In the genomic region with DNA sequence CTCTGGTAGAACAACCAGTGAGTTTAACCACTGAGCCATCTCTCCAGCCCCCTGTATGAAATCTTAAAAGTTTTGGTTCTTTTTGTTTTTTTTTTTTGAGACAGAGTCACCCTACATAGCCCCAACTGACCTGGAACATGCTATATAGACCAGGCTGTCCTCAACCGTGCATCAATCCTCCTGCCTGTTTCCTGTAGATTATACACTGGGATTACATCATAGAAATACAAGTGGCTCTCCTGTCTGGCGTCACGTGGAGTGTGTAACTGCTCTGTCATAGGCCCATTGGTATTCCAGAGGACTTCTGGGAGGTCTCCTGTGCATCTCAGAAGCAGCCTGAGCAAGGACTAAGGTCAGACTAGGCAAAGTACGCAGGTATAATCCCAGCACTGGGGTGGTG, we compare ENCODE assay signal across 22 mouse cellular contexts. TPM values are rescaled to one million over a fixed set of nuclear protein-coding genes. Genes with fewer than 3 reads are reported as not detected.
"Had no signal": no experiment of that assay in that cellular context is flagged by ENCODE, and none has a peak within 500 bp of the region (broad histone marks: within the 10 kb centered on the region; RNA-seq: fewer than 3 reads in every experiment).

No protein-coding gene starts in this region.

- H3K4me2 ChIP-seq: lung, embryonic 15.5 days; midbrain, embryonic 12.5 days; neural tube, embryonic 12.5 days; stomach, embryonic 15.5 days had no signal

- H3K4me3 ChIP-seq: lung, embryonic 15.5 days; midbrain, embryonic 10.5 days; midbrain, embryonic 12.5 days; neural tube, embryonic 12.5 days; stomach, embryonic 15.5 days had no signal

- H3K27ac ChIP-seq: lung, embryonic 15.5 days; macrophage; midbrain, embryonic 10.5 days; midbrain, embryonic 12.5 days; neural tube, embryonic 12.5 days; stomach, embryonic 15.5 days; stomach, postnatal 0 days had no signal

- H3K36me3 ChIP-seq: lung, embryonic 15.5 days; midbrain, embryonic 10.5 days; midbrain, embryonic 12.5 days; neural tube, embryonic 12.5 days; stomach, embryonic 15.5 days had no signal

- DNase-seq: liver, postnatal 0 days; lung, adult 2 months; lung, postnatal 14 days; lung, postnatal 36 days; midbrain, embryonic 14.5 days; right cerebral cortex, postnatal 14 days; thymus, adult 2 months; thymus, postnatal 25 days; thymus, postnatal 4 days had no signal

- H3K27me3 ChIP-seq: lung, embryonic 15.5 days; midbrain, embryonic 12.5 days; stomach, embryonic 15.5 days had no signal

- ATAC-seq: liver, postnatal 0 days; lung, postnatal 0 days; midbrain, embryonic 16.5 days had no signal

- H3K9me3 ChIP-seq: lung, embryonic 15.5 days; stomach, embryonic 15.5 days had no signal

- H3K9ac ChIP-seq: liver, postnatal 0 days; lung, embryonic 15.5 days; midbrain, embryonic 12.5 days; neural tube, embryonic 12.5 days; stomach, embryonic 15.5 days had no signal

RNA-seq across cellular contexts. Expression of gene Cidec, which starts 12.6 kb away (rescaled TPM):
- total RNA-seq: megakaryocyte, adult 5-6 weeks; megakaryocyte-erythroid progenitor cell, adult 5-6 weeks; neutrophil, adult 5-6 weeks had no signal
- polyA plus RNA-seq: lung, embryonic 15.5 days; macrophage; midbrain, embryonic 10.5 days; midbrain, embryonic 12.5 days; midbrain, embryonic 14.5 days; midbrain, embryonic 16.5 days; neural tube, embryonic 12.5 days; neural tube, embryonic 14.5 days had no signal

RNA-seq across cellular contexts. Expression of gene Il17re, which starts 35.3 kb away (rescaled TPM):
- total RNA-seq: megakaryocyte, adult 5-6 weeks; megakaryocyte-erythroid progenitor cell, adult 5-6 weeks had no signal
- polyA plus RNA-seq: macrophage; midbrain, embryonic 14.5 days had no signal
